Mouse (Mus musculus): ENCODE measurements around the gene Sqor. TPM values are rescaled to one million over a fixed set of nuclear protein-coding genes. Genes with fewer than 3 reads are reported as not detected.

The Sqor gene
- polyA plus RNA-seq, 1 experiment from 2014 or later, result 13.9 TPM

Other genes starting within 250 kb of the Sqor start
- 12.4 and 13.2 TPM in 2 replicates for gene Gatm, start 153.9 kb upstream of the Sqor start, polyA plus RNA-seq (2014; fragmentation: Nextera tagmentation; extraction: Ambion mirVana)
- gene AA467197, start 128.3 kb upstream of the Sqor start, polyA plus RNA-seq (2014; fragmentation: Nextera tagmentation; extraction: Ambion mirVana), result 3.2 and 5.2 TPM in 2 replicates
- 13.7 and 14.6 TPM in 2 replicates for gene Slc30a4, start 62.6 kb upstream of the Sqor start, polyA plus RNA-seq (2014; fragmentation: Nextera tagmentation; extraction: Ambion mirVana)
- gene Bloc1s6, start 26.7 kb upstream of the Sqor start, polyA plus RNA-seq (2014; fragmentation: Nextera tagmentation; extraction: Ambion mirVana), result 49.6 and 53.9 TPM in 2 replicates